Mouse (Mus musculus) adrenal gland, adult 18-20 months (tissue): Measurements from ENCODE around the gene Tmem211. TPM values are rescaled to one million over a fixed set of nuclear protein-coding genes. Genes with fewer than 3 reads are reported as not detected.

Source experiments
- DNase-seq, 2 experiments: peaks; one replicate each; pipeline ENCODE4 v3.0.0; 2021 to 2022; ENCODE audit warnings: low spot score in 2 of 2
- long read RNA-seq, 2 experiments: library from polyadenylated mRNA; stranded (forward); transcript quantifications; one replicate each; pipeline ENCODE4 v2.0.0; 2021
- total RNA-seq, 2 experiments: library from RNA; stranded (reverse); gene quantifications; 1 replicate in 1 of 2; 2 replicates in 1 of 2; pipeline ENCODE4 v1.2.3; 2021

Gene Tmem211
- not detected for total RNA-seq
- long read RNA-seq, experiment 1: 0 reads
- long read RNA-seq, experiment 2: 0 reads

DNA sequence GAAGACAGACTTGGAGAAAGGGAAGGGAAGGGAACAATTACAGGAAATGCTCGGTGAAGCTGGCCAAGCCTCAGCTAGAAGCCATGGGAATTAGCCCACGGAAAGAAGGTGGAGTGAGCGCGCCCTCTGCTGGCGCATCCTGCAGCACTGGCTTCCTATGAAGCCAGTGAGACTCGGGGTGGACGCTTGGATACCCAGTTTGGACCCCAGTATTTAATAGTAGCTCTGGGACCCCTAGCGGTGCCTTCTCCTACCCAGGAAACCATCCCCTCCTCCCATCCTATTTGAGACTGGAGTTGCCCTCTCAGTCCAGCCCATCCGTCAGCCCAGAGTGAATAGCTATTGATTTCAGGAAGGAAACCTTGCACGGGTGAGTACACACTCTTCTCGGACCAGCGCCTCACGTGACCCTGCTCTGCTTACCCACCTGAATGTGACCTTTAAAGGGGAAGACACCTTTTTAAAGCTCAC lies at the start of gene Tmem211:
Gene Tmem211, plus strand, starts transcription at position 278 of the 471 bp plus-strand sequence.
- peak; percentile 75 to 84 for DNase-seq

DNA sequence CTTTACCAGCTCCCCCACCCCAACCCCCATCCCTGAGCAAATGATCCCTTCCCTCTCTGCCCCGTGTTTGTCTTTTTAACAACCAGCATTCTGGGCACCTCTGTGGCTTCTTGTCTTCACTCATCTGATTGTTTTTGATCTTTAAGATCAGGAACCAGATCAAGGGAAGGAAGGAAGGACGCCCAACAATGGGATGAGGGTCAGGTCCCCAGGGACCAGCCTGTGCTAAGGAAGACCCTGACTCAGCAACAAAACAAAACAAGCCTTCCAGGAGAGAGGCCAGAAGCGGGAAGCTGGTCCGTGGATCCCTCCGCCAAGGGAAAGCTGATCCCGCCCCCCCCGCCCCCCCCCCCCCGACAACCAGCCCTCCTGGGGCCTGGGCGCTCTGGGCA lies 47.3 kb upstream of the Tmem211 start:
- no peak for DNase-seq

DNA sequence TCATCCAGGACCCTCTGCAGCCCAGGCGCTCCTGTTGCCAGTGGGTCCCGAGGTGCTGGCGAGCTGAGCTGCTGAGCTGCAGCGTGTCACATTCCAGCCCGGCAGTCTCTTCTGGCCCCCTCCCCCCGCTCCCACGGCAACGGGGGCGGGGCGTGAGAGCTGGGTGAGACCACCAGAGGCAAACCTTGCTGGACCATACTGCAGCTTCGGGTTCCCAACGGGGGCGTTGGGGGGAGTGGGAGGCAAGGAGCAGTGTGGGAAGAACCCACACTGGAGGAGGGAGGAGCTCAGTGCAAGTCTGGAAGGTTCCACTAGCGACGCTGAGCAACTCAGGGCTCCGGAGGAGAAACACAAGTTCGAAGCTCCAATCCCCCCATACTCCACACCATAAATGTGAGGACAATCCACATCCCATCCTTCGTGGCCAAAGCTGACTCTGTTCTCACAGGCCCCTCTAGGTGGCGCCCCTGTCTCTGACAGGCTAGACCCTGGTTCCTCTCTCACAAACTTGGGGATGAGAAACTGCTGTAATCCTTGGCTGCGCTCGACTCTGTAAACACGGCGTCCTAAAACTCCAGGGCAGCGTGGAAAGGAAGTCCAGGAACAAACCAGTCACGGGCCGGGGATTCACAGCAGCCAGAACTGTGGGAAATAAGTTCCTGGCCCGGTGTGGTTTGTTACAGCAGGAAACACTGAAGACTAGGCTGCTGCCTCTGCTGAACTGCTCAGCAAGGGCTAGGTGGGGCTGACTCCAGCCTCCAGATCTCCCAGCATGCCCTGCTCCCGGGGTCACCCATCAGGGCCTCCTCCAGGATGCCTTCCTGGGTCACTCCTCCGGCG lies 46.6 kb upstream of the Tmem211 start:
- peak; percentile 79 to 87 for DNase-seq

DNA sequence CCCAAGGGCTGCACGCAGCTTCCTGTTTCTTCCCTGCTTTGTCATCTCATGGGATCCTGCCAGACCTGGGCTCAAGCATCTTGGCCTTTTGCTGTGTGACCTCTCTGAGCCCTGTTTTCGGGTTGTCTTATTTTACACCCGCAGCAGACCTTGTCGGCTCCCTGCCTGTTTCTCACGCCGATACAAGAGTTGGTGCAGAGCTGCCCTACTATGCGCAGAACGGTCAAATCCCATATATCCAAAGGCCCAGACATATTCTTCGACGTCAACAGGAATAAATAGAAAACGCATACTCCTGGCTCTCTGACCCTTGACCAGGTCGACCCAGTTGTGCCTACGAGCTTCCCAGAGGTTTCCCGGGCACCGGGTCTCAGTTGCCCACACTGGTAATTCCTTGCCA lies 46.0 kb upstream of the Tmem211 start:
- DNase-seq: no peak

DNA sequence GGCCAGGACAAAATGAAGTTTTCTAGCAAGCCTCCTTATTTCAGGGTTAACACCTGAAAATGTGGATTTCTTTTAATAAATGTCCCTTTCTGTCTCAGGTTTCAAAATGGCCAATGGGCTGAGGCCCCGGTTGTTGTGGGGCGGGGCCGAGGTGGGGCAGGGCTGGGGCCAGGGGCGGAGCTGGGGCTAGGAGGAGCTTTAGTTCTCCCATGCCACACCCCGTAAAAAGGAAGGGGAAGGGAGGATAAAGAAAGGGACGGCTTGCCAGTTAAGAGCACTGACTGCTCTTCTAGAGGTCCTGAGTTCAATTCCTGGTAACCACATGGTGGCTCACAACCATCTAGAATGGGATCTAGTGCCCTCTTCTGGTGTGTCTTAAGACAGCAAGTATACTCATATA lies 45.3 kb upstream of the Tmem211 start:
- no peak for DNase-seq

DNA sequence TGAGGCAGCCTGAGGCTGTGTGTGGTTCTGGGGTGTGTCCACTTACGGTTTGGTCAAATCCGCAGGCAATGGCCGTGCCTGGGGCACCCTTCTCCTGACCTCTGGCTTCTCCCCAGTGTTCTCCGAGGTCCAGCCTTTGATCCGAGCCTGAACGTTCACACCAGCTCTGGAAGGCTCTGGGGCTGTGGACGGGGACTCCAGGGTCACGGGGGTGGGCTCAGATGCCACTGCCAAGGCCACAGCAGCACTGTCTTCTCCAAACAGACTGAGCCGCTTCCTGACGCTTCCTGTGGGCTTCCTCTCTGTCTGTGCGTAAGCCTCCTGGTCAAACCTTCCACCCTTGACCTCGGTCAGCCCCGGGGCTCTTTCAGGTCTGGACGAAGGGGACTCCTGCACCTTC lies 36.2 kb upstream of the Tmem211 start:
- DNase-seq: no peak

DNA sequence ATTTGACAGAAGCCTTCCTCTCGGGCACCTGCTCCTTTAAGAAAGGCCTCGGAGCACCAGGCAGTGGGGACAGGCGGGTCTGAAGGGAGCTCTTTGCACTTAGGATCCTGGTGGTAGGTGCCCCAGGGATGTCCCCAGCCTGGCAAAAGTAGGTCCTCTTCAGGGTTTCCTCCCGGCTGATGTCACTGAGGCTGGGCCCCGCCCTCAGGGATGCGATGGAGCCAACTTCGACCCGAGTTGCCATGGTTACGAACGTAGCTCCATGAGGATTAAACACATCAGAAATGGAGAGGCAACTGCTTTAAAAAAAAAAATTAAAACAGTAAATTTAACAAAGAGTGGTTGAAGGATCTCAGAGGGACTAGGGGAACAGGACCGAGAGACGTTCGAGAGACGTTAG lies 34.8 kb upstream of the Tmem211 start:
- no peak for DNase-seq

DNA sequence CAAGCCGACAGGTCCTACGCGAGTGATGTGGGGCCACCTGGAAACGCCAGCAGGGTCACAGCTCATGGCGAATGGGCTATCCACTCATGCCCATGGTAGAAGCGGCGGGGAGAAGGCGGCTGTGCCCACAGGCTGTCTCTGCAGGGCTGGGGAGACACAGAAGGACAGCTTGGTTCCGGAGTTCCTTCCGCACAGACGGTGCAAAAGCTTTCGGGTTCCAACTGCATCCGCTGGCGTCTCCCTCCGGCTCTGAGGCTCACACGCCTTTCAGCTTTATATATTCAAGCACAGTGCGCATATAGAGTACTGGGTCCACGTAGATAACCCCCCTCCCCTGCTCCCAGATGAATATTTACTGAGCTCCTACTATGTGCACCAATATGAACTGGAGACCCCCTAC lies 32.9 kb upstream of the Tmem211 start:
- no peak for DNase-seq

DNA sequence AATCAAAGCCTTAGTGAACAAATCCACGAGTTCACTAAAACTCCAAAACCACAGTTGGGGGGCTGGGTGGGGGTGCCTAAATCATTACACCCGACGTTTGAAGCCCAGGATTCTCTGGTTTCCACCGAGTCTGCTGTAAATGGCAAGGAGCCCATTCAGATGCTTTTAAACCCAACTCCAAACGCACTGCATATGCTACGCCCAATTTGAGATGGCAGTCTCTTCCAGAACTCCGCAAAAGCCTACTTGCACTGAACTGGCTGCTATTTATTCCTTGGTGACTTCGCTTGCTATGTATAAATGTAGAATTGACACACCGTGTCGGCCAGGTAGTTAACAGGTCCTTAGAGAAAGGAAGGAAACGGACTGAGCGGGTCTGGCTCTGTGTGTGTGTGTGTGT lies 31.3 kb upstream of the Tmem211 start:
- no peak for DNase-seq

DNA sequence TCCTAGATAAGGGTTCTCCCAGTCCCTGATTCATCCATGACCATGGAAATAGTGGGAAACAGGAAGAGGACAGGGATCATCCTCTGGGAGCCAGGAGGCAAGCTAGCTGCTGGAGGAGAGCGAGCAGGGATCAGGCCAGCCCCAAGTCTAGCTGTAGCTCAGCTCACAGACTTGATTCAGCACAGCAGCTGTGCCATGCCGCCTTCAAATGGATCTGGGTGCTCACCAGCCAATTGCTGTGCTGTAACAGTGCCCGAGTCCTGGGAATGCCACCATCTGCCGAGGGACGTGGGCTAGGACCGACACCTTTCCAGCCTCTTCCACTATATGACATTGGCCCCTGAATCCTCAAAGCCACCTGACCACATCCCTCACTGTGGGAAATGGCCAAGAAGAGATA lies 30.8 kb upstream of the Tmem211 start:
- no peak for DNase-seq

DNA sequence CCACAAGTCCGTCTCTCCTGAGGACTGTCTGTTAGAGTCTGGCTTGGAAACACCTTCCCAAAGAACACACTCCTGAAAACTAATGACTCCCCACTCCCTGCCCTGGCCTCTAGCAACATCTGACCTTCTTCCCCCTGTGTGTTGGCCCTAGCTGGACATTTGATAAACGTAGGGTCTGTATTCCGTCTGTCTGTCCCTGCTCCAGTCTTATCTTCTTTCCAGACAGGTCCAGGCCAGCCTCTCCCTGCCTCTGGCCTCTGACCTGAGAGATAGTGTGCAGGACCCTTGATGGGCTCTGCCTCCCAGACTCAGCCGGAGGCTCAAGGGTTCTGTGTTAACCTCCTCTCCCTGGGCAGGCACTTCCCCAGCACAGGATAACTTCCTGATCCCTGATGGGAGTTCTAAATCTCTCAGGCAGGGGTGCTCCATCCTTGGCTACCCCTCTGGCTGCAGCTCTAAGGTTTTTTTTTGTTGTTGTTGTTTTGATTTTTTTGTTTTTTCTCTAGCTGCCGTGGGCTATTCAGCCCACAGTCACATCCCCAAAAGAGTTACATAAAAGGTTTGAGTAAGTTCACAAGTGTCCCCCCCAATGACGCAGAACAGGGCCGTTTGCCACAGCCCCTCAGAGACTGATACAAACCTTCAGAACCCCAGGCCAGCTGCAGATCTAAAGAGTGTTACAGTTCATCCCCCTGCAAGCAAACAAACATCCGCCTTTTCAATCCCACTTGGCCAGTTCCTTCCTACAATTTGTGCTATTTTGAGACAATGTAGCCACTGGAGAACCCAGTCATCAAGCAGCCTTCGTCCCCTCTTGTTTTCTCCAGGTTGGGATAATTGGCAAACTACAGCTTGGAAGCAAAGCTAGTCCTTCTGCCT lies 29.6 kb upstream of the Tmem211 start:
- no peak for DNase-seq

DNA sequence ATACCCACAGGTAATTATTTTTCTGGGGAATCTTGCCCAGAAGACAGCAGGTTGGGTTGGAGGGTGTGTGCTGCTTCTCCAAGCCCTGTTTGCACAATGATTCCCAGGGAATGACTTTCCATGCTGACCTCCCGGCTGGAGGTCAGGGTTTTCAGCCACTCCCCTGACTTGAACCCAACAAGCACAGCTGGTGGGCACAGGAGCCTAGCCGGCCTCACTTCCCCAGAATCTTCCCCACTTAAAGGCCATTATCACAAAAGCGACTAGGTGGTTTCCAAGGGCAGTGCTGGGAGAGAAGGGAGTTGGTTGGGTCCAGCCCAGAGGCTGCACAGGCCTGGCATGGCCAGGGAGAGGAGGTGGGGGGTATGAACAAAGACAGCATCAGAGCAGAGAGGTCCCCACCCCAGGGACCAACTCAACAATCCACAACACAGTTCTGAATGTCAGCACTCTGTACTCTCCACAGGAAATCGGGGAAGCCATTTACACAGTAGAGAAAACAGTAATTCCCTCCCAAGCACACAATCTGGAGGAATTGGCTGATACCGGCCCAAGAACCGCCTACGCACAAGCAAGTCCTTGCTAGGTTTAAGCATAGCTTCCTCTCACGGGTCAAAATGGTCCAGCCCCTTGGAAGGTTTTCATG lies 27.5 kb upstream of the Tmem211 start:
- no peak for DNase-seq

DNA sequence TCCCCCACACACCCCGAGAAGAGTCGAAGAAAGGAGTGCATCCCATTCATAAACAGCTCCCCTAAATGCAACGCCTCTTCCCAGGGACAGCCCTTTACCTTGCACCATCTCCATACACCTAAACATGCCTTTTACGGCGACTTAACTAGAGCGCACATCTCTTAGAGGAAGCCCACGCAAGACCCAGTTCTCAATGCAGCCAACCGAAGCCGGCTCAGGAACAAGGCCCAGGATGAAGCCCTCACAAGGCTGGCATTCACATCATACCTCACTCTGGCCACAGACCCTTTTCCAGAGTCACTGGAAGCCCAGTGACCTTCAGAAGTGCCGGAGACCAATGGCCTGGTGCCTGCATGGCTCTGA lies 27.0 kb upstream of the Tmem211 start:
- no peak for DNase-seq

DNA sequence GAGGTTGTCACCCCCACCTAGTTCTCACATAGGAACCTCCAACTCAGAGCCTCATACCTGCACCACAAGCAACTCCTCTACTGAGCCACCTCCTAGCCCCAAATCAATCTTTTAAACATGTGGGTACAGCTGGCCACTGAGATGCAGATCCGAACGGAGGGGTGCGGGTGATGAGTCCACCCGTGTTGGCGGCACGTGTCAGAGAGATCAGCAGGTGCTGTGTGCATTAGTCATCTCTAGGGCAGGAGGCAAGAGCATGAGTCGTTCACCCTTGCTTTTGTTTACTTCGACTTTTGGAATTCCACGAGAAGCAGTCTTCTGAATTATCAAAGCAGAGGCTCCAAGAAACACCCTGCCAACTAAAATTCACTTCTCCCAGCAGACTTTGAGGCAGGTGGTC lies 22.5 kb upstream of the Tmem211 start:
- no peak for DNase-seq

DNA sequence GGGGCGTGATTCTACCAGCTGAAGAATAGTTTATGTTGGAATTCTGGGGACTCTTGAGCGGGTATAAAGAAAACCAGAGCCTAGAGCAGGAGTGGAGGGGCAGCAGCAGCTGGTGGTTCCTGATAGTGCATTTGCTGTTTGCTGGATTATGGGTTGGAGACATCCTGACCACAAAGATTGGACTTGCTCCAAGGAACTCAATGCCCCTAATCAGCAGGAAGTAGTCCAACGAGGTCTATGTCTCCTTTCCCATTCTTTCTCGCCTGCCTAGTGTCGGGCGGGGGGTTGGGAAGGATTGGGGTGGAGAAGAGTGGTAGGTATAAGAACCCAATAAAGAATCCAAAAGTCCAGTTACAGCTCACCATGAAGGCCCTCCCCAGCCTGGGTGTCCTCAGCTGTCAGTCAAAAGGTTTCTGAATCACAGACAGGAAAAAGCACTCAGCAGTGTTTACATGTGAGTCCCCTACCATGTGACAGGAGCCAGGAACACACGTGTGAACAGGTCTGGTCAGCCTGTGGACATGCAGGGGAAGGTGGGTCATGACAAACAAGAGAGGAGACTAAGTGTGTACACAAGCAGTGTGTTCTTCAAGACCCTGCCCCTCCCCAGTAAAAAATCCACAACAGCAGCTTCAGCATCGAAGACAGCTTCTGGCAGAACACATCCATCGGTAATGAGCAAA lies 19.9 kb upstream of the Tmem211 start:
- DNase-seq: no peak

DNA sequence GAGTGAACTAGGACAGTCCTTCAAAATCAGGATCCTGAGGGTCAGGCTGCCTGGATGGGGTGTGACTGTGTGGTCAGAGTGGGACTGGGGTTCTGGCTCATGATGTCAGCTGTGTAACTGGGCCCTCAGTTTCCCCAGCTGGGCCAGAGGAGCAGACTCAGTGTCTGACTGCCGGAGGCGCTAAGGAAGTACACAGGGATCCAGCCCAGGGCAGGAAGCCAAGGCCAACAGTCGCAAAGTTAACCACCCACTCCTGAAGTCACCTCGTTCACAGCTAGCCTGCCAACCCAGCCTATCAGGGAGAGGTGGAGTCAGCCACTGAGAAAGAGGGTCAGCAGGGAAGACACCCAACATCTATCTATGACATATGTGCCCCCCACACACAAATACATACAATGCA lies 18.7 kb upstream of the Tmem211 start:
- no peak for DNase-seq

DNA sequence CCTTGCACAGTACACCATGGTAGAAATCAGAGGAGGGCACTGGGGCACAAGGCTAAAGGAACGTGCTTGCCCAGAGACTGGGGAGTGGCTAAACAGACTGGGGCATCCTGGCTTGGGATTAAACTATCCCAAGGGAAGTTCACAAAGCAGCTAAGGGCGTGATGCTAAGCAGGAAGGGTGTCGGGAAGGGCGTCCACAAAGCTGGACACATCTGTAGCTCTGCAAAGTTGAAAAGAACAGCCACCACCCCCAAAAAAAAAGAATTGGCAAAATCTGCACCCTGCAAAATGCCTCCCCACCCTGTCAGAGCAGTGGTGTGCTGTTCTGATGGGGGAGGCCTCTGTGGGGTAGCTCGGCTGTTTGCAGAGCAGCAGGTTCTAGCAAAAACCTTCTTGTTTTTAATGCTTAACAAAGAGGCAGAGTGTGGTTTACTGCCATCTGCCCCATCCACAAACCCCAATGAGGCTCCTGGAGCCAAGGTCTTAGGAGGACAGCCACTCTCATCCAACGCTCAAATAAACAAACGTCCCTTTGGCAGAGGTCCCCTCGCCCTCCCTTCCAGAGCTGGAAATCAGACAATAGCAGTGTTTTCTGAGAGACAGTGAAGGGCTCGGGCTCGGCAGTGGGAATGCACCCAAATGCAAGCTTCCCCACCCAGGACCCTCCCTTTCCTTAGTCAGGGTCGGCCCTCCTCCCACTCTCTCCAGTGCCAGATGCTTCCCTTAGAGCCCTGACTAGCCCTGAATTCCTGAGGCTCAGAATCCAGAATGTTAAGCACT lies 17.9 kb upstream of the Tmem211 start:
- DNase-seq: no peak

DNA sequence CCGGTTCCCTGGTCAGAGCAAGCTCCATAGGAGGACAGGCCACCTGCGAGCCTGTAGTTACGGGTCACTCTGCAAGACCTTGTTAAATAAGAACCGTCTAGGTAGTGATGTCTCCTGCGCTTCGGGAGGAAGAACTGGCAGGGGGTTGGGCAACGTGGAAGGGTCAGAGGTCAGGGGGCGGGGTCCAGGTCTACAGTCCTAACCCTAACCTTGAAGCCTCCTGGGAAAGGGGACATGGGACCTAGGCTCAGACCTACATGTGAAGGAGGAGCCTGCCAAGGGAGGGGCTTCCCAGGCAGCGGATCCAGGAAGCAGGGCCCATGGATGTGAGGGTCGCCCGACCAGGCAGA lies 17.3 kb upstream of the Tmem211 start:
- no peak for DNase-seq

DNA sequence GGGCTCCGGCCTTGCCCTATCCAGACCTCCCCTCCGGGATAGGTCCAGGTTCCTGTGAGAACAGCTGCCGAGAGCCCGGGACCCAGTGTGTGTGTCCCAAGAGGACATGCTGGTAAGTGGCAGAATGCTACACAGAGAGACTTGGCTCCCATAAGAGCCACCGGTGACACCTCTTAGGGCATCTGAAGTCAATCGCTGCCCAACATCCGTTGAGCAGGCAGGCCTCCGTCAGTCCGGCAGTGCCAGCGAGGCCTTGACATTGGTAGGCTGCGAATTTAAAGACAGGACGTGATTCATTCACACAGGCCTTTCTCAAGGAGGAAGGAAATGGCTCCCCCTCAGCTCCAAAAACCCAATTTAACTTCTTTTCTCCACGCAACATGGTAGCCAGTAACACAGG lies 16.8 kb upstream of the Tmem211 start:
- peak in 1 of 2 experiments; percentile 16 for DNase-seq

DNA sequence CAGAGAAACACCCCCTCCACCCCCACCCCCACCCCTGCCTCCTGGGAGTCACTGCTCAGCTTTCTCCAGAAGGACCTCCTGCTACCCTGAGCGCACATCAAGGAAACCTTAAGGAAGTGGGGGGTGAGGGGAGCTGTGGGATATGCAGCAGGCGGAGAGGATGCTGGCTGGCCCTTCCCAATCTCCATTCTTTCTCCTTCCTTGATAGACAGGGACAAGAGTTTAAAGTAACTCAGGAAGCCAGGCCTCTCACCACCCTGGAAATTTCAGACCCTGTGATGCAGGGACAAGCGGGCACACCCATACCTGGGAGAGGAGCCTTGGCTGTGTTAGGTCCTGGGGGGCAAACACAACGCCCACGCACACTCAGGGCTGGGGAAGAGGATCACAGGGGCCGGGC lies 16.4 kb upstream of the Tmem211 start:
- no peak for DNase-seq
